Mouse (Mus musculus) T-helper 1 cell (primary cell): Measurements from ENCODE around the gene Dnah12.

Source experiments
- in situ Hi-C: fragments of 300-600 bp; cut with MboI, MseI; formaldehyde crosslinking; loops from one replicate; pipeline ENCODE4 v1.15.1; 2025; ENCODE audit warnings: high pct_unique_total_duplicates

Gene Dnah12

DNA sequence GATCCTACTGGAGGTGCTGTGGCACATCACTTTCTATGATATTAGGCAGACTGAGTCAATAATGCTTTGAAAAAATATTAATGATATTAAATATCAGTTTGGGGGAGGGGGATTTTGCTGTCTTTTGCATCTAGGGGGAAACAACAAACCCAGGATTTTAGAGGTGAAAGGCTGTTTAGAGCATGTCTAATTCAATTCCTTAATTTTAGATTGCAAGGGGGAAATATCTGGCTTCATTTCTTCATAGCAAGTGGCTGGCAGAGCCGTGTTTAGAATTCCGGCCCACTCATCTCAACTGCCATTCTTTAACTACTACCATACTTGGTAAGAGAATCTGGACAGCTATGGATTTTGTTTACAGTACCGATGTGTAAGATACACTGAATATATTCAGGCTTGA lies at the start of gene Dnah12:
Gene Dnah12 (plus strand): TSS at position 301 of the 400 bp plus-strand sequence.
- in situ Hi-C loops, result no loop called here

DNA sequence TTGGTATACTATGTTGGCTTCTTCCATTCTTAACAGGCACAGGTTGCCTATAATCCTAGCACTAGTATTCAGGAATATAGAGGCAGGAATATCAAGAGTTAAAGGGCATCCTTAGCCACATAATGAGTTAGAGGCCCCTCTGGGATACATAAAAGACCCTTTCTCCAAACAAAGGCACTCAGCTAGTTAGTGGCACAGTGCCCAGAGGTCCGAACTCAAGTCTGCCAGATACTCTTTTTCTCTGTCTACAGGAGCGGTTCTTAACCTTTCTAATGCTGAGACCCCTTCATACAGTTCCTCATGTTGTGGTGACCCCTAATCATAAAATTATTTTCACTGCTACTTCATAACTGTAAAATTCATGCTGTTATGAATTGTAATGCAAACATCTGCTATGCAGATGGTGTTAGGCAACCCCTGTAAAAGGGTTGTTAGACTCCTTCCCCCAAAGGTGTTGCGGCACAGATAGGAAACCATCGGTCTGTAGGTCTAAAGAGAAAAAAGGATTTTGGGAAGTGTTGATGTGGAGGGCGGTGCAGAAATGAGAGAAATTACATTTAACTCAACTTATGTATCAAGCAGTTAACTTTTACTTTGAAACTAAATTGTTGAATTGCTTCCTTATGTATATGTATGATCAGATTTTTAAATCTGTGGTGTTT lies 47.0 kb upstream of the Dnah12 start:
- in situ Hi-C loops, result no loop called here

DNA sequence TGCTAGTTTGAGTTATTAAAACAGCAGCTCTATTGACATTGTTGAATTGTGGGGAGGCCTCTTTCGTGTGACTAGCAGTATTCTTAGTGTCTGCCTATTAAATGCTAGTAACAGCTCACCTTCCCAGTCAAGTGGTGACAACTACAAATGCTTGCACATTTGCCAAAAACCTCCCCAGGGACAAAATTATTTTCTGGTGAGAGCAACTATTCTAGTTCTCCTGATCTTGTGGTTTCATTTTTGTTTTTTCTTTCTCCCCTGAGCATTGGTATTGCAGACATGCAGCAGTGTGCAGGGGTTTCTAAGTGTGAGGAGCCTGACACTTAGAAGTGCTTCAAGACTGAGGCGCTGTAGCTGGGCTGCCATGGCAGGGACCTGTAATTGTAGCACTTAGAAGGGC lies 45.3 kb upstream of the Dnah12 start:
- in situ Hi-C loops, result no loop called here

DNA sequence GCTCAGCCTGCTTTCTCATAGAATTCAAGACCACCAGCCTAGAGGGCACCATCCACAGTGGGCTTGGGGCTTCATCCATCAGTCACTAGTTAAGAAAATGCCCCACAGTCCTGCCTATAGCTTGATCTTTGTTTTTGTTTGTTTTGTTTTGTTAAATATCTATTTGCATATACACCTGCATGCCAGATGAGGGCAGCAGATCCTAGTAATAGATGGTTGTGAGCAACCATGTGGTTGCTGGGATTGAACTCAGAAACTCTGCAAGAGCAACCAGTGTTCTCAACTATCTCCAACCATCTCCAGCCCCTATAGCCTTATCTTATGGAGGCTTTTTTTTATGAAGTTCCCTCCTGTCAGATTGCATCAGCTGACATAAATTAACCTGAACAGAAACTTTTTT lies 41.2 kb upstream of the Dnah12 start:
- in situ Hi-C loops, result loop anchor here (25.0 kb wide), 1 partner anchor 785 kb away; the partner anchor contains the start of gene Fam208a

DNA sequence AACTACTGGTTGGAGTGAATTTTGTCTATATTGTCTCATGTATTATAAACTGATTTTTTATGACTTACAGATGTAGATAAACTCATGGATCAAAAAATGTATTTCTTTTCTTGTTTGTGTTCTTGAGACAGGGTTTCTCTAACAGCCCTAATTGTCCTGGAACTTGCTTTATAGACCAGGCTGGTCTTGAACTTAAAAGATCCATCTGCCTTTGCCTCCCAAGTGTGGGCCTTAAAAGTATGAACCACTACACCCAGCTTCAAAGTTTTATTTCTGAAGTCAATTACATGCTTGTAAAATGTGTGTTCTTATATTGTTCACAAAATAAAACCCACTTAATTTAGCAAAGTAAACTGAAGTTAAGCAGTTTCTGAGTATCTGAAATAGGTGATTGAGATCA lies 34.9 kb upstream of the Dnah12 start:
- in situ Hi-C loops, result loop anchor here (25.0 kb wide), 1 partner anchor 779 kb away; the partner anchor contains the start of gene Fam208a

DNA sequence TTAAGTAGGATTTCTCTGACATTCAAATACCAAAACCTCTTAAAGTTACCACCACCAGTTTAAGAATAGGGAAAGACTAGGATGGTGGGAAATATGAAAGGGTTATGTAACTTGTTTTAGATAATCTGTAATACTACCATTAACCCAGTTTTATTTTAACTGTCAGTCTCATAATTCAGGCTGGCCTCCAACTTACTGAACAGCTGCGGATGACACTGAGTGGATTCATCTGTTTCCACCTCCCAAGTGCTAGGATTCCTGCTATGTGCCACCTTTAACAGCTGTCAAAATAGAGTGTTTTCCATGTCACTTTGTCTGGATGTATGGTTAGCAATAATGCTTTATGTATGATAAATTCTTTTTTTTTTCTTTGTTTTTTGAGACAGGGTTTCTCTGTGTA lies 32.8 kb upstream of the Dnah12 start:
- in situ Hi-C loops, result loop anchor here (25.0 kb wide), 1 partner anchor 777 kb away; the partner anchor contains the start of gene Fam208a

DNA sequence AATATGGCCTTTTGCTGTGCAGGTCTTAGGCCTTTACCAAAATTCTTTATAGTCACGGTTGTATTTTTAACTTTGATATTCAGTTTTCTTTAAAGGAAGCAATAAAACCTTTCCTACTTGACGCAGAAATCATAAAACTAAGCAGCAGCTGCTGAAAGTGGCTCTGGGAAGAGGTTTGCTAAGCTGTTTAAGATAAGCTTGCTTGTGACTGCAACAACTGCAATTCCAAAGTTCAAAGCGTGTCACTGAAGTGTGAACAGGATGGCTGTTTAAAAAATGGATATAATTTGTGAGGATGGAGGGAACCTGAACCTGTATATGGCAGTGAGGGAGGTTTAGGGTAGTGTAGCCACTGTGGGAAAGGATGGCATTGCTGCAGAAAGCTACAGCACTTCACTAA lies 31.1 kb upstream of the Dnah12 start:
- in situ Hi-C loops, result loop anchor here (25.0 kb wide), 1 partner anchor 775 kb away; the partner anchor contains the start of gene Fam208a

DNA sequence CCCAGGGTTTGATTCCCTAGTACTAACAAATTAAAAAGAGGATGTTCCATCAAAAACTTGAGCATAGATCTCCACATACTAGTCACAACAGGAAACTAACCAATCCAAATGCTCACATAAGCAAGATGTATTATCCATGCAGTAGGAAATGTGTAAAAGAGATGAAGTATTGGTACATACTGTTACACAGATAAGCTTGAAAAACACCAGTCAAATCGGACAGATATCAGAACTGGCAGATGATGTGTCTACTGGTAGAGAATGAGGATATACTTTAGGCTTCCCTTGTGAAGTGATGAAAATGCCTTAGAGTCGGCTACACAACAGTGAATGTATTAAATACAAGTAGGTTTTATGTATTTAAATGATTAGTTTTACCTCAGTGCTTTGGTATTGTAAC lies 30.6 kb upstream of the Dnah12 start:
- in situ Hi-C loops, result loop anchor here (25.0 kb wide), 1 partner anchor 775 kb away; the partner anchor contains the start of gene Fam208a

DNA sequence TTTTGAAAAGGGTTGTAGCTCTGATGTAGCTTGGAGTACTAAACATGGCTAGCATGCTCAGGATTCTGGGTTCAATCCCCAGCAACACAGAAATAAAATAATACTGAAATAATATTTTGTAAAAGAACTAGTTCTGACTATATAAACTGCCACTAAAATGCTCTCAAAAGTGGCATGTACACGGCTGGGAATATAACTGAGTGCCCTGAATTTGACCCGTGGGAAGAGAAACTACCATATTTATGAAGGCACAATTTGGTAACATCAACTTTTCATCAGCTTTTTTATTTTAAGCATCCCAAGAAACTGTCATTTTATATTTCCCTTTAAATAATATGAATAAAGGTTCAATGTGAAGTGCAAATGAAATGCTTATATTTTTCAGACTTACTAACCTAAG lies 29.2 kb upstream of the Dnah12 start:
- in situ Hi-C loops, result loop anchor here (25.0 kb wide), 1 partner anchor 773 kb away; the partner anchor contains the start of gene Fam208a

DNA sequence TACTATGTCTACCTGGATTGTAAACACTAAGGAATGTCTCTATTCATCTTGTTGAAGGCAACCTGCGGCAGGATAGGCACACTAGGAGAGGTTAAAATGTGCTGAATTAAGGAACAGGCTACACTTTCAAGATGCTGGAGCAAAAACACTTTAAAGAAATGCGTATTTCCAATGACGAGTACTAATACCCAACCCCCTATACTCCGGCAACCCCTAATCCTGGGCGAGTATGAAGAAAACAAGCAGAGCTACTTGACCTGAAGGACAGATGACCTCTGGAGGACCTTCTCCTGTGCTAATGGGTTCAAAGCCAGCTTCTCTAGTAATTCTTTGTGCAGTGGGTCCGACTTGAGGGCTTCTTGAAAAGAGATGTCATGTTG lies 25.1 kb upstream of the Dnah12 start:
- in situ Hi-C loops, result loop anchor here (25.0 kb wide), 1 partner anchor 769 kb away; the partner anchor contains the start of gene Fam208a

DNA sequence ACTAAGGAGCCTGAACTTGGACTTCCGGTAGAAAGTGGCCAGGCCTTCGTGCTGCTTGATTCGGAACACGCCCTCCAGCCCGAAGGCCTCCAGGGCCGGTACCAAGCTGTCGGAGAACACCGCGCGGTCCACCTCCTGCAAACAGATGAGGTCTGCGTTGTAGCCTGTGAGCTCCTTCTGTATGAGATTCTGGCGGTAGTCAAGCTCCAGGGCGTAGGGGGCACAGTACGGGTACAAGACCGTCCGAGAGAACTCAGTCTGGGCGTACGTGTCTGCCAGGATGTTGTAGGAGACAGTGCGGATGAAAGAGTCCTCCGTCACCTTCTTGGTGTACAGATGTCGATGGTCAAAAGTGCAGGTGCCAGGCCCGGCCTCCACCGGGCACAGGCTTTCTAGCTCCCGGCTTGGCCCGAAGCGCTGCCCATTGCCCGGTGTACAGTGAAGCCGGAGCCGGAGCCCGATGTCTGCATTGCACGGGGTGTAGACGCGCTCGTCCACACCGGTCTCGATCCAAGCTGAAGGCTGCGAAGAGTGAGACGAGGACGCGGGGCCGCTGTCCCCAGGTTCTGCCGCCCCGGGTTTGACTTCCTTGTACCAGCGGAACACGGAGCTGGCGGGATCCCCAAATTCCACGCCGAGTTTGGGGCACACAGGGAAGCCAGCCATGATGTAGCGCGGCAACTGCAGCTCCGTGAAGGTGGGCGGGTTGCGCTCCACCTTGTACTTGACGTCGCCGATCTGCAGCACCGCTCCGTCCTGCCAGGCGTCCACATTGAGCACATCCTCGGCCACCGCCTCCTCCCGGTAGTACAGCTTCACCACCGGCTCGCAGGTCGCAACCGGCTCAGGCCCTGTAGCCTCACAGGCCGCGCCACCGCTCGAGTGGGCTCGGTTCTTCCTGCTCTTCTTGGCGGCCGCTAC lies 24.4 kb upstream of the Dnah12 start:
- in situ Hi-C loops, result loop anchor here (25.0 kb wide), 1 partner anchor 769 kb away; the partner anchor contains the start of gene Fam208a

DNA sequence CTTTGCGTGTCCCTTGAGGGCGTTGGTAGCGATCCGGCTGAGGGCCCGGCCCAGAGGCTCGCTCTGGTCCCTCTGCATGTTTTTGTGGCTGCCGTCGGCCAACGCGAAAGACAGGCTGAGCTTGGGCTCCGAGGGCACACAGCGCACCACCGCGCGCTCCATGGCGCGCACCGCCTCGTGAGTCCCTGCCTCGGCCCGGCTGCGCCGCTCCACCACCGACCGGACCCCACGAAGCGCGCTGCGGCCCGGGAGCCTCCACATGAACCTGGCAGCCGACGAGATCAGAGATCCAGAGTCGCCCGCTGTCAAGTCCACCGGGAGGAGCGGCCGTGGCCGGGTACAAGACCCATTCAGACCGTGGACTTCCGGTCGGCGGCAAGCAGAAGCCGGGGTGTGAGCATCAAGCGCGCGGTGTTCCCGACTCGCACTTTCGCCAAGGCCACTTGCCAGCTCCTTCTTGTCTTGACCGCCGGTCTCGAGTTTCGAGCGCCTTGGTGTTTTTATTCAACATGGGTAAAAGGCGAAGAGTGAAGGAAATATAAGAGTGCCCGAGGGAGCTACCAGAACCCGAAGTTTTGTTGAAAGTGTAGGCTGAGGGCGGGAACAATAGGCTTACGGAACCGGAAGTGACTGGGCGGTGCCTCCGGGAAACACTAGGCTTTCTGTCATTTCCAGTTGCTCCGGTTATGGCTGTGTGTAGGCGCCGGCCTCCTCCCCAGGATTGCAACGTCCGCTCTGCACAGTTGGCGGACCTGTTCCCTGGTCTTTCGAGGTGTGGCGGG lies 23.6 kb upstream of the Dnah12 start, which contains the start of gene Pde12:
Gene Pde12 (minus strand): TSS at position 592 of the 782 bp plus-strand sequence.
- in situ Hi-C loops, result loop anchor here (25.0 kb wide), 1 partner anchor 768 kb away; the partner anchor contains the start of gene Fam208a

DNA sequence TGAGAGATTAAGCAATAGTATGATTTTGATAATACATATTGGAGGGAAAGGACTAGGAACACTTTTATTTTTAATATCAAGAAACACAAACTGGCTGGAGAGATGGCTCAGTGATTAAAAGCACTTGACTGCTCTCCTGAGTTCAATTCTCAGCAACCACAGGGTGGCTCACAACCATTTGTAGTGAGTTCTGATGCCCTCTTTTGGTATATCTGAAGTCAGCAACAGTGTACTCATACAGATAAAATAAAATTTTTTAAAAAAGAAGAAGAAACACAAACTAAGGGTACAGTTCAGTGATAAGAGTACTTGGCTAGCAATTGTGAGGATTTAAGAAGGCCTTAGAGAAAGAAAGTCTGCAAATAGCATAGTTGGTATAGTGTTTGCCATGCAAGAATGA lies 22.1 kb upstream of the Dnah12 start:
- in situ Hi-C loops, result loop anchor here (25.0 kb wide), 1 partner anchor 766 kb away; the partner anchor contains the start of gene Fam208a

DNA sequence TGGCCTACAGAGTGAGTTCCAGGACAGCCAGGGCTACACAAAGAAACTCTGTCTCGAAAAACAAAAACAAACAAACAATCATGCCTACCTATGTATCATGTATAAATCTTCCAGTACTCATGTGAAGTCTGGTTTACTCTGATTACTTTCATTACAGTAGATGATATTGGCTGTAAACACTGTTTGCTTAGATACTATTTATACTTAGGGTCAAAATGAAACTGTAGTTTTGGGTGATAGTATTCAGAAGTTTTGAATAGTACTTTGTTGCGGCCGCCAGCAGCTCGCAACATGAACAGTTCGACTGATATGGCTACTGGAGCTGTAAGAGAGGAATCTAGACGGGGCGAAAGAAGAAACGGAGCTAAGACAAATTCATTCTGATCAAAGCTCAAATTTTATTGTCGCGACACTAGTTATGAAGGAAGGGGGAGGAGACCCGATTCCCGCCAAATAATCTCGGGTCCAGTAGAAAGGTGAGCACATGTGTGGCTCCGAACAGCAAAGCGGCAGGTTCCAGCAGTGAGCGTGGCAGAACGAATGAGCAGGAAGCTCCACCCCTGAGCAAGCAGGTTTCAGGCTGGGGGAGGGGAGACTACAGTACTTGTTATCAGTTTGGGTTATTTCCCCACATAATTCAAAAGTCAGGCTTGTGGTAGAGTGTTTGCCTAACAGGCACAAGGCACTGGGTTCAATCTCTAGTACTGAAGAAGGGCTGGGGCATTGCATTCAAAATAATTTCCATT lies 21.0 kb upstream of the Dnah12 start:
- in situ Hi-C loops, result loop anchor here (25.0 kb wide), 1 partner anchor 765 kb away; the partner anchor contains the start of gene Fam208a

DNA sequence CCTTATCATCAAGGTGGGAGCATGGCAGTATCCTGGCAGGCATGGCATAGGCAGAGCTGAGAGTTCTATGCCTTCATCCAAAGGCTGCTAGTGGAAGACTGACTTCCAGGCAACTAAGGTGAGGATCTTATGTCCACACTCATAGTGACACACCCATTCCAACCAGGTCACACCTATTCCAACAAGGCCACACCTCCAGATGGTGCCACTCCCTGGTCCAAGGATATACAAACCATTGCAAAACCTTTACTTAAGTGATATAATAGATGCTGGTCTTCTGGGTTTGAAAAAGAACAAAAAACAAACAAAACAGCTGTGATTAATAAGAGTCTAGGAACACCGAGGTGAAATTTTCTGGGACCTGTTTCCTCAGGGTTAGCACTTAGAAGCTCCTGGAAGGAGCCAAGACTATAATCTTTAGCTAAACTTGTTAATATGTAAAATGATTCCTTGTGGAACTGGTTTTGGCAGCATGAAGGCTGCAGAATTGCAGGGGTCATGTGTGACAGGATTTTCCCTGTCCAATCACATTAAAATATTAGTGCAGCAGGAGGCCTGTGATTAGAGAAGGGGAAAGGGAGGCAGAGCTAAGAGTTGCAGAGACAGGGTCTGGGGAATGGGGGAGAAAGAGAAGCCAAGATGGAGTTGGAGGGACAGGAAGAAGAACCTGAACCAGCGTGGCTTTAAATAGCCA lies 18.5 kb upstream of the Dnah12 start:
- in situ Hi-C loops, result loop anchor here (25.0 kb wide), 1 partner anchor 763 kb away; the partner anchor contains the start of gene Fam208a

DNA sequence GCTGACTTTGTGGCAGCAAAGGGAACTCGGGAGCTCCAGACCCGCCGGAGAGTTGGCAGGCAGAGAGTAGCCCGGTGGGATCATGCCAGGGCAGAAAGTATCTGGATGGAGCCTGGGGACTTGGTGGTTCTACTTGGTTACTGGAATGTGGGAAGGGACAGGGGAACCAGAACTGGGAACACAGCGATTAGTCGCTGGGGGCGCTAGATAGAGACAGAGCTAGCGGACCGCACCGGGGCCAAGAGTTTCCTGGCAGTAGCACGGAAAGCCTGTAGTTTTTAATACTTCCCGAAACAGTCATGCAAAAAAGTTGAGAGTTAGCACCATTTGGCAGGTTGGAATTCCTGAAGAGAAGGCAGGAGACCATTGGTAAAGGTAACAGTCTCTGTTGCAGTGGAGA lies 17.7 kb upstream of the Dnah12 start:
- in situ Hi-C loops, result no loop called here

DNA sequence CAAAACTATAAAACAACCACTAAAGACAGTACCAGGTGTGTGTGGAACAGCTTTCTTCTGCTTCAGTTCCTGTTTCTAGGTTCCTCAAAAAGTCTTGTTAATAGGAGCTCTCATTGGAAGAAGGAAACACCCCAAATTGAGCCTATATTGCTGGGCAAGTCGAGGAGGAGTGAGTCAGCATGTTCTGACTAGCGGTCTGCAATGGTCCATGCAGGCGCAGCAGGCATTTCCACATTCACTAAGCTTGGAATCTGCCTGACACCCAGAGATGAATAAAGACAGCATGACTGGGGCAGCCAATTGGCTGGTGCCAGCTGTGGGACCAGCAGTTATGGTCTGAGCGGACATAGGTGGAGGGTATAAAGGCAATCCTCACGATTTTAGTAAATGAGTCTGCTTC lies 17.3 kb upstream of the Dnah12 start:
- in situ Hi-C loops, result no loop called here

DNA sequence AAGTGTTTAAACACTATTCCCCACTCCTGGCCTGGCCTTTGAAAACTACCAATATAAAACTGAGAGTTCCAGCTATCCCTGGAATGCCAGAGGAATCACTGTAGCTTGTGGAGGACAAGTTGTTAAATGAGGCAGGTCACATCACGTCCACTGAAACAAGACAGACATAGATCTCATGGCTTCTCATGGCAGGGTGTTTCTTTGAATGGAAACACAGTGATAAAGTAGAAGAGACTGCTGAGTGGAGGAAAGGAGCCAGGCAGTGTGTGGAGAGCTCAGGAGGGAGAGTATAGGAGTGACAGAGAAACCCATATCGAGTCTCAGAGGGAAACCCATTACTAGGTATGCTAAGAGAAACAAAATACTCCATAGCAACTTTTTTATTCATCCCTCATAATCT lies 2.3 kb upstream of the Dnah12 start:
- in situ Hi-C loops, result no loop called here

DNA sequence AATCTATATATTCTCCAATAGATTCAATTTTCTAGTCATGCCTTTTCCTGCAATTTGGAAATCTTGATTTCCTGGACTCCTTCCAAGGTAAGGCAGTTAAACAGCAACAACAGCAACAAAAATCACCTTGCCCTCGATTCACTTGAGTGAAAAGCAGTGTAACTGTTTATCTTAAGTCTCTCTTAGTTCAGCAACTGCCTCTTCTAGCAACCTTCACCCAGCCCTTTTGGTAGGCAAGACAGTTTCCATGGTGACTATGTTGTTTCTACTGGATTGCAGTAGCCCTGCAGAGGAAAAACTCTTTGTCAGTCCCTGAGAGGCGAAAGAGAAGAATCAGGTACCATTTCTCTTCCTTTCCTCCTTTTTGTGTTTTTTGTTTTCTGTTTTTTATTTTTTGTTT lies 1.7 kb upstream of the Dnah12 start:
- in situ Hi-C loops, result no loop called here

DNA sequence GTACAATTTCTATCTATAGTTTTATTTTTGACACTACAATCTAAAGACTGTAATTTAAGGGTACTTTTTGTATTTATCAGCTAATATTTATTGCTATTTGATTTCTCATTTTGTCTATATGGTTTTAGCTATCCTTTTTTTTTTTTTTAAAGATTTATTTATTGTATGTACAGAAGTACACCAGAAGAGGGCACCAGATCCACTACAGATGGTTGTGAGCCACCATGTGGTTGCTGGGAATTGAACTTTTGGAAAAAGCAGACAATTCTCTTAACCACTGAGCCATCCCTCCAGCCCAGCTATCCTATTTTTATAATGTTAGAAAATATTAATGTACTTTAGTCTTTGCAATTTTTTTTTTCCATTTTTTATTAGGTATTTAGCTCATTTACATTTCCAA lies 4.8 kb downstream of the Dnah12 start:
- in situ Hi-C loops, result no loop called here
